Mouse (Mus musculus): ENCODE data around the gene Inpp4a.

Inpp4a gene

GRCm38 (mm10) chr1:37427144-37427875 is 127.6 kb downstream of the Inpp4a start:
- DNase-seq = no peak

GRCm38 (mm10) chr1:37428911-37429310 is 129.2 kb downstream of the Inpp4a start:
- no peak for DNase-seq

- peak; percentile 100 for DNase-seq
These were observed 130.0 kb downstream of the Inpp4a start, which contains the start of the genes Coa5 and Unc50 for GRCm38 (mm10) chr1:37429366-37430296. TSS of gene Coa5 (minus strand) at chr1:37430103. TSS of gene Unc50 (plus strand) at chr1:37430139.

- DNase-seq = no peak
These were observed 130.7 kb downstream of the Inpp4a start for GRCm38 (mm10) chr1:37430297-37430840.

GRCm38 (mm10) chr1:37436419-37436818 is 136.8 kb downstream of the Inpp4a start:
- DNase-seq = no peak

GRCm38 (mm10) chr1:37442848-37443835 is 143.5 kb downstream of the Inpp4a start:
- peak; percentile 74 for DNase-seq

GRCm38 (mm10) chr1:37448361-37449095 is 148.9 kb downstream of the Inpp4a start:
- peak; percentile 85 for DNase-seq

GRCm38 (mm10) chr1:37451270-37451669 is 151.6 kb downstream of the Inpp4a start:
- no peak for DNase-seq

GRCm38 (mm10) chr1:37457546-37457945 is 157.9 kb downstream of the Inpp4a start:
- DNase-seq = no peak
